Mouse (Mus musculus) limb, embryonic 14.5 days (tissue): ENCODE measurements at regions not wholly inside any gene's neighbourhood (a gene's known extent, or its start where the extent isn't known, plus 50 kb on each side); places are given as distances from the start of the nearest gene placed in this dataset.
A peak's percentile ranks its signal among the peaks of the same experiment; 100 is the strongest.

Experiments used
- ATAC-seq: fragments of 200-750 bp; cut with Nextera tagmentation; 2 replicates; pipeline ENCODE4 v1.8.0; 2017; ENCODE audit warnings: low read depth, moderate number of reproducible peaks, moderate TSS enrichment; ENCODE audit not compliant: low FRiP score
- DNase-seq: peaks from one replicate; pipeline ENCODE4 v3.0.0-alpha.2; 2015; ENCODE audit warnings: low spot score
- H3K27ac ChIP-seq: fragments of 300-500 bp; sonication (generic); replicated peaks from 2 replicates; pipeline ENCODE4 v1.5.1; 2014; ENCODE audit warnings: low read depth, mild to moderate bottlenecking, low read length, moderate library complexity, mixed read lengths
- H3K27me3 ChIP-seq: fragments of 300-500 bp; sonication (generic); 2 replicates; pipeline ENCODE4 v1.6.1; 2014; ENCODE audit warnings: low read length, mixed read lengths; ENCODE audit not compliant: control insufficient read depth, insufficient read depth
- H3K36me3 ChIP-seq: fragments of 300-500 bp; sonication (generic); 2 replicates; pipeline ENCODE4 v1.6.1; 2014; ENCODE audit warnings: mild to moderate bottlenecking, low read length, moderate library complexity, mixed read lengths; ENCODE audit not compliant: control insufficient read depth, insufficient read depth
- H3K4me1 ChIP-seq: fragments of 300-500 bp; sonication (generic); 2 replicates; pipeline ENCODE4 v1.6.1; 2014; ENCODE audit warnings: antibody characterized with exemption, low read length, mixed read lengths; ENCODE audit not compliant: control insufficient read depth, insufficient read depth
- H3K4me2 ChIP-seq: fragments of 300-500 bp; sonication (generic); replicated peaks from 2 replicates; pipeline ENCODE4 v1.6.1; 2014; ENCODE audit warnings: low read depth, mild to moderate bottlenecking, low read length, moderate library complexity; ENCODE audit not compliant: severe bottlenecking
- H3K4me3 ChIP-seq: fragments of 300-500 bp; sonication (generic); replicated peaks from 2 replicates; pipeline ENCODE4 v1.5.1; 2014; ENCODE audit warnings: low read length
- H3K9ac ChIP-seq: fragments of 300-500 bp; sonication (generic); 2 replicates; pipeline ENCODE4 v1.6.1; 2014; ENCODE audit warnings: mild to moderate bottlenecking, low read depth, low read length, moderate library complexity; ENCODE audit not compliant: severe bottlenecking
- H3K9me3 ChIP-seq: fragments of 300-500 bp; sonication (generic); 2 replicates; pipeline ENCODE4 v1.6.1; 2016; ENCODE audit warnings: low read length; ENCODE audit not compliant: control insufficient read depth
- POLR2A ChIP-seq: fragments of 200-500 bp; IDR thresholded peaks from 2 replicates; pipeline ENCODE4 v1.8.0; 2012; ENCODE audit warnings: inconsistent platforms, mild to moderate bottlenecking, moderate library complexity, borderline replicate concordance; ENCODE audit not compliant: insufficient read depth, insufficient read length; ENCODE audit errors: extremely low read depth
- WGBS: fragments of 180-500 bp; shearing (Covaris S2); extraction: QIAGEN DNeasy Blood & Tissue Kit; methylation state at CpG from one replicate; pipeline ENCODE4 v1.1.7; 2014; 5-methylcytosine and 5-hydroxymethylcytosine counted together

DNA sequence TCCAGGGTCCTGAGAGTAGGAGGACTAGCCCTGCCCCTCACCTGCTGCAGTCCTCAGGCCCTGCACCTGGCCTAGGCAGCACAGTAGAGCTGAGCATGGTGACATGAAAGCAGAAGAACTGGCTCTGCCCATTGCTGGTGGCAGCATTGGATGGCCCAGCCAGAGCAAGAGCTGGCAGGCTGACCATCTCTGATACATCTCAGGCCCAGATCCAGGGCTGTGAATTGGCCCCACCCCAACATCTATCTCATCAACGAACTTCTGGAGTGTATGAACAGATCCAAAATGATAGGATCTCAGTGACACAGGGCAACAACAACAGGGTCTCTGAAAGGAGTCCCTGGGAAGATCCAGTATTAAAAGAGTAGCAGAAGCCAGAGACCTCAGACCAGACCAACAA is 84.0 kb upstream of the Atp6ap2 start:
- no peaks in the 10 kb centered on the region for H3K27me3 ChIP-seq
- H3K9me3 ChIP-seq: no peaks in the 10 kb centered on the region
- no peak overlapping the region for H3K4me2 ChIP-seq
- H3K36me3 ChIP-seq: no peaks in the 10 kb centered on the region
- no peak overlapping the region for H3K27ac ChIP-seq
- no peak for TF ChIP-seq POLR2A
- H3K9ac ChIP-seq: no peak overlapping the region
- 53% methylated on average over 1 of the region's 1 CpGs for WGBS
- ATAC-seq (no peak), DNase-seq (no peak)
- no peaks in the 10 kb centered on the region for H3K4me1 ChIP-seq
- no peak overlapping the region for H3K4me3 ChIP-seq

DNA sequence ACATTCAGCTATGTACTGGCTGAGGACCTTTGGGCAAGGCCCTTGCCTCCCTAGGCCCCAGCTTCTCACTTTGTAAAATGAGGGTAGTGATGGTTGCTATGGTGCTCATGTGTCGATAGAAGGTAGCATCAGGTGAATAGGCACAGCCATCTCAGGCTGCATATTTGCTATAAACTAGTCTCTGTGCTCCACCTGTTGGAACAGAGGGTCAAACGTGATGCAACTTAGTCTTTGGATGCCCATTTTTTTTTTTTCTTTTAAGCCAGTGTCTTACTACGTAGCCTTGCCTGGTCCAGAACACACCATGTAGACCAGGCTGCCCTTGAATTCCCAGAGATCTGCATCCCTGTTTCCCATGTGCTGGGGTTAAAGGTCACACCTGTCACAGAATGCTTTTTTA is 76.5 kb upstream of the Atp6ap2 start:
- 65% methylated on average over 3 of the region's 3 CpGs for WGBS
- no peaks in the 10 kb centered on the region for H3K36me3 ChIP-seq
- H3K4me2 ChIP-seq: no peak overlapping the region
- DNase-seq (no peak), ATAC-seq (no peak)
- no peak overlapping the region for H3K9ac ChIP-seq
- no peak overlapping the region for H3K4me3 ChIP-seq
- no peaks in the 10 kb centered on the region for H3K4me1 ChIP-seq
- H3K27me3 ChIP-seq: no peaks in the 10 kb centered on the region
- no peak for TF ChIP-seq POLR2A
- no peaks in the 10 kb centered on the region for H3K9me3 ChIP-seq
- no peak overlapping the region for H3K27ac ChIP-seq

DNA sequence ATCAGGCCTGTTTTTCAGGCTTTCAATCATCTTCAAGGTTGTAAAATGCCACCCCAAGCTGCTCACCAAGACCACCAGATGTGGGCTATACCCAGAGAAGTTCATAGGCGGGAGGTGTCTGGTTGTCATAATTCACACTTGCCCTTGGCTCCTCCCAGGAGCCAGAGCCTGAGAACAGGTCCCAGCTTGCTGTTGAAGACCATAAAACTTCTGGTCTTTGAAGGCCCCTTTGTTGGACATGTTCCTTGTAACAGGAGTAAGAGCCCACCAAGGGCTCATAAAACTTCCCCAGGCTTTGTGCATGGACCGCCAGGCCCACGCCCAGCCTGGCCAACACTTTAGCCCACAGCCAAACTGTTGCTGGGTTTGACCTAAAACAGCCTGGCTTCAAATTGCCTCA is 62.6 kb upstream of the Atp6ap2 start:
- Histone ChIP-seq H3K4me1 (no peaks in the 10 kb centered on the region), H3K4me3 (no peak overlapping the region), H3K9me3 (no peaks in the 10 kb centered on the region), H3K27ac (no peak overlapping the region), H3K9ac (no peak overlapping the region), H3K27me3 (no peaks in the 10 kb centered on the region), H3K4me2 (no peak overlapping the region), H3K36me3 (no peaks in the 10 kb centered on the region)
- peak; percentile 52 for DNase-seq
- peak; percentile 34; the same call in 1 of the 2 replicates for ATAC-seq
- no peak for TF ChIP-seq POLR2A
- 28% methylated on average over 3 of the region's 3 CpGs for WGBS

DNA sequence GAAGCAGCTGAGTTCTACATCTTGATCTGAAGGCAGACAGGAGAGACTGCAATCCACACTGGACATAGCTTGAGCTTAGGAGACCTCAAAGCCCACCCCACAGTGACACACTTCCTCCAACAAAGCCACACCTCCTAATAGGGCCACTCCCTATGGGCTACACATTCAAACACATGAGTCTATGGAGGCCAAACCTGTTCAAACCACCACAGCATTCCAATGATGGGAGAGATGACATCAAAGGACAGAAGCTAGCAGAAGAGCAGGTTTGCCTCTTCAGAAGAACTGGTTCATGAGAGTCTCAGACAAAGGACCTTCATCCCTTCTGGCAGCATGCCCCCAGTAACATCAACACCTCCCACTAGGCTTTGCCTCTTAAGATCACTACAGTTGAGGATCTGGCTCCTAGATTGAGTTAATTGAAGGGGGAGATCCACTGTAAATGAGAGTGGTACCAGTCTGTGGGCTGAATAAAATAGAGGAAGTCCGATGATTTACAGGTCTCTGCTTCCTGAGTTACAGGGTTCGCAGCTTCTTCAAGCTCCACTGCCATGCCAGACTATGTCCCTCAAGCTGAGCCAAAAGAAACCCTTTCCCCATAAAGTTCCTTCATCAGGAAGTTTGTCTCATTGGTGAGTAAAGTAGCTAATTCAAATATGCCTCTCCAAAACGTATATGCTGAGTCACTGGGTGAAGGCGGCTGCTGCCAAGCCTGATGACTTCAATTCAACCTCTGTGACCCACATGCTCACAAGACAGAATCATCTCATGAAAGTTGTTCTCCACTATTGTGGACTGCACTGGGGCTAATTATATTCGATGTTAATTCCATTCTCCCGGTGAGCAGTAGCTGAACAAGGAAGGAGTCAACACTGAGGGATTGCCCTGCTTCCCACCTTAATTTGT is 56.9 kb upstream of the Atp6ap2 start:
- Histone ChIP-seq H3K4me3 (no peak overlapping the region), H3K27me3 (no peaks in the 10 kb centered on the region), H3K9ac (no peak overlapping the region), H3K4me1 (no peaks in the 10 kb centered on the region), H3K9me3 (no peaks in the 10 kb centered on the region), H3K4me2 (no peak overlapping the region), H3K36me3 (no peaks in the 10 kb centered on the region), H3K27ac (no peak overlapping the region)
- ATAC-seq: no peak
- no peak for TF ChIP-seq POLR2A
- WGBS: 59% methylated on average over 6 of the region's 6 CpGs
- DNase-seq: no peak
